Mouse (Mus musculus): ENCODE results near the gene Wfdc8.
"Not testable (repeated sequence)": the region's sequence is repeated elsewhere in the genome, so short reads cannot be mapped to it uniquely, and the experiment has no call there.

Wfdc8 gene

GRCm38 (mm10) chr2:164613471-164613870 lies at the start of gene Wfdc8, which contains the start of gene Wfdc6b:
Gene Wfdc8 (minus strand): TSS chr2:164613626.
Gene Wfdc6b (plus strand): TSS chr2:164613522.
- in situ Hi-C loops (cut with MboI; ENCODE audit: low sequenced_read_pairs): not testable (repeated sequence)

- in situ Hi-C loops (cut with MboI; ENCODE audit: low sequenced_read_pairs): no loop called here
Measured at GRCm38 (mm10) chr2:164656483-164656882, 43.1 kb upstream of the Wfdc8 start, which contains the start of gene Wfdc9. Gene Wfdc9 (minus strand): TSS chr2:164656583.

- in situ Hi-C loops (cut with MboI; ENCODE audit: low sequenced_read_pairs): no loop called here
Measured at GRCm38 (mm10) chr2:164655858-164656257, 42.4 kb upstream of the Wfdc8 start, which contains the start of gene Wfdc10. Gene Wfdc10 (plus strand): TSS chr2:164656046.

- in situ Hi-C loops (cut with MboI; ENCODE audit: low sequenced_read_pairs): no loop called here
Measured at GRCm38 (mm10) chr2:164641881-164642673, 28.7 kb upstream of the Wfdc8 start.

- in situ Hi-C loops (cut with MboI; ENCODE audit: low sequenced_read_pairs): no loop called here
Measured at GRCm38 (mm10) chr2:164641129-164641528, 27.7 kb upstream of the Wfdc8 start.

- in situ Hi-C loops (cut with MboI; ENCODE audit: low sequenced_read_pairs): no loop called here
Measured at GRCm38 (mm10) chr2:164638696-164639095, 25.3 kb upstream of the Wfdc8 start, which contains the start of gene Wfdc16. Gene Wfdc16 (minus strand): TSS chr2:164638796.

- in situ Hi-C loops (cut with MboI; ENCODE audit: low sequenced_read_pairs): no loop called here
Measured at GRCm38 (mm10) chr2:164635266-164635665, 21.8 kb upstream of the Wfdc8 start.

- in situ Hi-C loops (cut with MboI; ENCODE audit: low sequenced_read_pairs): no loop called here
Measured at GRCm38 (mm10) chr2:164621775-164622174, 8.3 kb upstream of the Wfdc8 start.

- in situ Hi-C loops (cut with MboI; ENCODE audit: low sequenced_read_pairs): no loop called here
Measured at GRCm38 (mm10) chr2:164619050-164619449, 5.6 kb upstream of the Wfdc8 start.

- in situ Hi-C loops (cut with MboI; ENCODE audit: low sequenced_read_pairs): no loop called here
Measured at GRCm38 (mm10) chr2:164615386-164615785, 2.0 kb upstream of the Wfdc8 start.

GRCm38 (mm10) chr2:164608781-164609180 lies 4.6 kb downstream of the Wfdc8 start:
- in situ Hi-C loops (cut with MboI; ENCODE audit: low sequenced_read_pairs): loop anchor here (10.0 kb wide), 1 partner anchor 116 kb away; no protein-coding TSS in a partner anchor

- in situ Hi-C loops (cut with MboI; ENCODE audit: low sequenced_read_pairs): loop anchor here (10.0 kb wide), 1 partner anchor 120 kb away; no protein-coding TSS in a partner anchor
Measured at GRCm38 (mm10) chr2:164604411-164604810, 9.0 kb downstream of the Wfdc8 start.

GRCm38 (mm10) chr2:164603482-164603881 lies 9.9 kb downstream of the Wfdc8 start:
- in situ Hi-C loops (cut with MboI; ENCODE audit: low sequenced_read_pairs): loop anchor here (10.0 kb wide), 1 partner anchor 121 kb away; no protein-coding TSS in a partner anchor

- in situ Hi-C loops (cut with MboI; ENCODE audit: low sequenced_read_pairs): loop anchor here (10.0 kb wide), 1 partner anchor 125 kb away; no protein-coding TSS in a partner anchor
Measured at GRCm38 (mm10) chr2:164600179-164600578, 13.2 kb downstream of the Wfdc8 start.

- in situ Hi-C loops (cut with MboI; ENCODE audit: low sequenced_read_pairs): no loop called here
Measured at GRCm38 (mm10) chr2:164593494-164593893, 19.9 kb downstream of the Wfdc8 start, which contains the start of gene Eppin. Gene Eppin (minus strand): TSS chr2:164593594.

- in situ Hi-C loops (cut with MboI; ENCODE audit: low sequenced_read_pairs): no loop called here
Measured at GRCm38 (mm10) chr2:164592014-164592413, 21.4 kb downstream of the Wfdc8 start.

- in situ Hi-C loops (cut with MboI; ENCODE audit: low sequenced_read_pairs): not testable (repeated sequence)
Measured at GRCm38 (mm10) chr2:164585025-164585725, 28.3 kb downstream of the Wfdc8 start, which contains the start of gene Wfdc6a. Gene Wfdc6a (minus strand): TSS chr2:164585447.

- in situ Hi-C loops (cut with MboI; ENCODE audit: low sequenced_read_pairs): not testable (repeated sequence)
Measured at GRCm38 (mm10) chr2:164573359-164573758, 40.1 kb downstream of the Wfdc8 start, which contains the start of gene Spint3. Gene Spint3 (minus strand): TSS chr2:164573459.

GRCm38 (mm10) chr2:164567460-164567859 lies 46.0 kb downstream of the Wfdc8 start:
- in situ Hi-C loops (cut with MboI; ENCODE audit: low sequenced_read_pairs): no loop called here

- in situ Hi-C loops (cut with MboI; ENCODE audit: low sequenced_read_pairs): no loop called here
Measured at GRCm38 (mm10) chr2:164566997-164567396, 46.4 kb downstream of the Wfdc8 start.

GRCm38 (mm10) chr2:164564346-164564745 lies 49.1 kb downstream of the Wfdc8 start:
- in situ Hi-C loops (cut with MboI; ENCODE audit: low sequenced_read_pairs): no loop called here
